Mouse (Mus musculus) heart, adult 8-10 months (tissue): ENCODE results near the gene Dcn. TPM values are rescaled to one million over a fixed set of nuclear protein-coding genes. Genes with fewer than 3 reads are reported as not detected.

ENCODE experiments used
- DNase-seq: peaks from one replicate; pipeline ENCODE4 v3.0.0; 2022; ENCODE audit warnings: low spot score
- total RNA-seq, 4 experiments: library from RNA; stranded (reverse); gene quantifications; 2 replicates each; pipeline ENCODE4 v1.2.4; 2022

Dcn gene
- total RNA-seq, result 100 to 1,000 TPM; 297 to 374 (median 343) TPM

DNA sequence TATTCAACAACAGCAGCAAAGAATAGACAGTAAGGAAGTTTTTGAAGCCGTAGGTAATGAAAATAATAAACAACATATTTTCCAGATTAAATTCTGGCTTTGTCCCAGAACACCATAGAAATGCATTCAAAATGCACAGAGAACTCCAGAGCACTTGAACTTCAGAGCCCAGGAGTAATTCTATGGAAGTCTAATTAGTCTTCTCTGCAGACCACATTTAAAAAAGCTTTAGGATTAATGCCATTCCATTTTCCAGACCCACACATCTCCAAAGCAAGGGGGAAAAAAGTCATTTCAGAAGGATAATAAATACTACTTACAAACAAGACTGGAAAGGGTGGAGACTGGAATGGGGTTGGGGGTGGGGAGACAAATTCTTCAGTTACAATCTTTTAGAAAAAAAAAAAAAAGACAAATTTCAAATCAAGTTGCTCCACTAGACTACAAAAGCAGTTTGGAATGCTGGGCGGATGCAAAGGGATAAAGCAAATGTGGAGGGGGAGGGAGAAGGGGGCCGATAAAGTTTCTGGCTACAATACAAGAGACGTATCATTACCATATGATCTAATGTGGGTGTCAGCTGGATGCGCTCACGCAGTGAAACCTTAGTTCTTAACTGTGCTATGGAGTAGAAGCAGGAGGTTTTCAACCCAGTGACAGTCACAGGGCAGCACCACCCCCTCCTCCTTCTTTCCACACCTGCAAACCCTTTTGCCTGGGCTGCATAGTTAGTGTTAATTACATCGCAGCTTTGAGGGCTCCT lies at the start of gene Dcn:
TSS of gene Dcn (plus strand) at position 606 of the 763 bp plus-strand sequence.
- peak; percentile 58 for DNase-seq

DNA sequence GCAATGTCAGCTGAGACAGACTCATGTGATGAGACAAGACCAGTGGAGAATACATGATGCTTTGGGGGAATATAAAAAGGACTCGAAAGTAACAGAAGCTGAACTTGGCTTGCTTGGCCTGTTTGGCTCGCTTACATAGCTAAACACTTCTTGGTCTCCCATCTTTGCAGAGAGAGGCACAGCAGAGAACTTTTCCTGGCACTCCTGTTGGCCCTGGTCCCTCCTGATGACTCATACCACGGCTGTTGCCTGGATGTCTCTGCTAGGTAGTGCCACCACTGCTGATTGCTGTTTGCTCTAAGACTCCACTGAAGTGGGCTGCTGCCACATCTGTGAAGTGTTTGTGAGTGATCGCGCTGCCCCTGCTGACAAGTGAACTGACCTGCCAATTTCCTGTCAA lies 42.7 kb upstream of the Dcn start:
- no peak for DNase-seq

DNA sequence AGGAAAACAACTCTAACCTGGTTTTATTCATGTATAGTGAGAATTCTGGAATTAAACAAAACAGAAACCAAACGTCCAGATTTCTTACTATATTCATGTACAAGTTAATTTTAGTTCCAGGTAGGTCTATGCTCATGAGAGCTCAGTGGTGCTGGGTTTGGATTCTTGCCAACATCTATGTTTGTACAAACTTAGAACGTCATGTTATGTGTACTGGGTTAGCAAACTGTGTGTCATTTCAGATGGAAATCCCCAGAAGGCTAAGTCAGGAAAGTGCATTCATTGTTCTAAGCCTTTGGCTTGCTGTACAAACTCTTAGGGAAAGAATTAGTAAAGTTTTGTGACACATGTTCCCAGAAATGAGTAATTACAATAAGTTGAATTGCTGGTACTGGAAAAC lies 37.1 kb upstream of the Dcn start:
- DNase-seq, result no peak

DNA sequence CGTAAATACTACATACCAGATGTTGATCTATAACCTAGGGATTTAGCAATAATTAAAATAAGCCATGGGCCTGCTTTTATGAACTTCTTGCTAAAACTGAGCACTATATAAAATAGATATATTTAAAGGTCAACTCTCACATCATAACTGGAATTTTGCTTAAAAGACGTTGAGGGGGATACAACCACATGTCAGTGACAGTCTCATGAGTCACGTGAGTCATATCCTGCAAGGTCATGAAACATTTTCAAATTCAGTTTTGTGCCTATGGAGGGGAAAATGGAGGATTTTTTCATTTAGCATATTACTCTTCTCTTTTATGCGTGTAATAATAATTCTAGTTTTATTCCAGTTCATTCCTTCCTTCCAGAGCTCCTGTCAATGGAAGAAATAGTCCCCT lies 32.9 kb upstream of the Dcn start:
- DNase-seq, result no peak

DNA sequence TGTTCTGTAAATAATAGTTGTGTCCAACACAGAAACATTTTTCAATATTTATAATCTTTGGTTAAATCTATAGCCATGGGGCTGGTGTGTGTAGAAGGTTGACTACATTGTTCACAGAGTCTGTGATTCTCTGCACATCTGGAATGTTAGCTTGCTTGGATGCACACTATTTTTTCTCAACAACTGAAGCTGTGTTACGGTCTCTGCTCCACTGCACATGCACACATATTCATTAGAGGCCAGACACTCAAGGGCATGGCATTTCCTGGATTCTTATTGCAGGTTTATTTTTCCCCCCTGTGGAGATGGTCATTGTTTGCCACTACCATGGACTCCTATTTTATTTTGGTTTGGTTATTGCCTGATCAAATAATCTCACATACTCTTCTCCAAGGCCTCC lies 26.5 kb upstream of the Dcn start:
- no peak for DNase-seq

DNA sequence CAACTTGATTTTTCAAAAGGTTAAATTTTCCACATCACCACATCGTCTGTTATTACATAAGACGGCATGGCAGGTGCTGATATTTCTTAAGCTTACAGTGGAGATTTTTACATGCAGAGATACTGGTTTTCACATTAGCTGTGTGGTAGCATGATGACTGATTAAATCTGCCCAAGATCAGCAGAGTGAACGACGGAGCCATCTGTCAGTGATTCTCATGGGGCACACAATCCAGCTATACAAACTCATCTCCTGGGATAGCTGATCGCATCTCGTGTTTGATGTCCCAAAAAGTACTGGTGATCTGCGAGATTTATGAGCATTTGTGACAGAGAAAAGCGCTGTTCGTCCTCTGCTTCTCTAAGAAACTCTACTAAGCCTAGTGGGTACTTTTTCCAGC lies 25.9 kb upstream of the Dcn start:
- DNase-seq, result no peak

DNA sequence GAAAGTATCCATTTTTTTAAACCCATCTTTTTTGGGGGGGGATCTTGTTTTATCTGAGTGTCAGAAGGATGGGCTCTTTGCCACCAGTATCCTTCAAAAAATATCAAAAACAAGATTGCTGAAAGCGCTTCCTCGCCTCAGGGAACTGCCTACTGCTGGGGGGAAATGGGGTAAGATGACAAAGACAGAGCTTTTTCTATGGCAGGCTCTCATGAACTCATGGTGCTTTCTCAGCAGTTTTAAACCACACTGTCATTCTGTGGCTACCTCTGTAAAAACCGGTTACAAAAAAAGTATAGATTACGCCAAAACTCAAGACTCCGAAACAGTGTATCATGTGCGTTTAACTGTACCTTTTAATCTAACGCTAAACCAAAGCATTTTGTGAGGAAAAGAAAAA lies 22.4 kb upstream of the Dcn start:
- DNase-seq, result no peak

DNA sequence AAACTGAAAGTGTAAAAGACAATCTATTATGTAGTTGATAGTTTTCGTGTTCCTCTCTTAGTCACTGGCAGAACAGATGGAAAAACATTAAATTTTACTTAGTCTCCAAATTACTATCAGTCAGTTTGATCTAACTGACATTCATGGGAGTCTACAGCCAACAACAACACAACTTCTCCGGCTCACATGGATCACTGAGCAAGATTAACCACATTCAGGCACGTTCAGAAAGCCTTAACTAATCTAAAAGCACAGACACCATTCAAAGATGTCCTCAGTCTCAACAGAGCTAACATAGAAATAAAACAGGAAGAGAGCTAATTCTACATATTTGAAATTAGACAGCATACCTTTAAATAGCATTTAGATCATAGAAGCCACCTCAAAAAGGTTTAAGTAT lies 12.6 kb upstream of the Dcn start:
- no peak for DNase-seq

DNA sequence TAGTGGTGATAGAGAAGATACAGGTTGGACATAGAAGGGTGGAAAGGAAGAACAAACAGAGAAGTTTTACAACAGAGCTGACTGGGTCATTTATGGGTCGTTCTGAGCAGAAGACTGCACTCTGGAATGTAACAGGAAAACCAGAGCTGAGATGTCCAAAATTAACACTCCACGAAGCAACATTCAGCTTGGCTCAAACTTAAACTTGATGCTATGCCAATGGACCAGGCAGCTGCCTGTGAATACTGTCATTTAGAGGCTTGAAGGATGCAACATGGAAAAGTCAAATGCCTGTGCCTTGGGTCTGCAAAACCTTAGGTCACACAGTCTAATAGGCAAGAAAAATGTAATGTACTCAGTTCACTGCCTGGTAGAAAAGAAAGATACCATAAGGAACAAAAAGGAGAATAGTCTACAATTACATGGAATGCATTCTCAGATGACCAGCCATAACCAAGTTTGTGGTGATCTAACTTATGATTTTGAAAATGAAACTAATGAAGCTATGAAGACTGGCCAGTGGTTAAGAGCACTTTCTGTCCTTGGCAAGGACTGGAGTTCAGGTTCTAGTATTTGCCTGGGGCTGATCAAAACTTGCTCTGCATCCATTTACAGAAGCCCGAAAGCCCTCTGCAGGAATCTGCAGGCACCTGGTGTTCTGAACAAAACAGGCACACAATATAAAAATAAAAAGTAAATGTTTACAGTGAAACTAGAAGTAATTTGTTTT lies 9.8 kb upstream of the Dcn start:
- DNase-seq, result peak; percentile 60

DNA sequence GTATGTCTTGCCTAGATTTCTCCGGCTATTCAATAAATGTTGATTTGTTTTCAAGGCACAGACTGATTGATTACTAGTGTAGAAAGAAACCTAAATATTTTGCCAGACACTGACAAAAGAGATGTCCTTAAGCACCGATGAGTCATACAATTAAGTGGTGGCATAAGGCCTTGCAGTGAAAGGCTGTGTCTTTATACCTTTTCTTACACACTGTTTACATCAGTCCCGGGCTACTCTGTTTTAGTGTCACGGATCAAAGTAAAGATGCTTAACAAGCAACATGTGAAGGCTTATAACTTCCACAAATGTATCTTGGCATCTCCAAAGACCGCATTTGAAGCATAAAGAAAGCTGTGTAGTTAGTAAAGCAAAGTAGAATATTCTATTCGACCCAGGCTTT lies 3.9 kb upstream of the Dcn start:
- DNase-seq, result no peak

DNA sequence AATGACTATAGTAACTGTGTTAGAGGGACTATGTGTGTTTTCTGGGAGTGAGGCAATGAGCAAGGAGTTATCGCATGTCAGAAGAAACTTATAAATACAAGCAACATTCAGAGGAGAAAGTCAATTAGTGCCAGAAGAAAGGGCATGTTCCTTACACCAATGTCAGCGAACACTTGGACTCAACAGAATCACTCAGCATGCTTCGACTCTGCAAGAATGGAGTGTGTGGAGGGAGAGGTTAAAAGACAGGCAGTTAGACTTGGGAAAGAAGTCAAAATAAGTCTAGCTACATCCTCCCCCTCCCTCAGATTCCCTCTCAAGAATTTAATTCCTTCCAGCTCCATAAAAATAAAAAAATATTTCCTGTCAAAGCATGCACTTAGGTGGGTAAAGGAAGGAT lies 1.1 kb upstream of the Dcn start:
- DNase-seq, result no peak

DNA sequence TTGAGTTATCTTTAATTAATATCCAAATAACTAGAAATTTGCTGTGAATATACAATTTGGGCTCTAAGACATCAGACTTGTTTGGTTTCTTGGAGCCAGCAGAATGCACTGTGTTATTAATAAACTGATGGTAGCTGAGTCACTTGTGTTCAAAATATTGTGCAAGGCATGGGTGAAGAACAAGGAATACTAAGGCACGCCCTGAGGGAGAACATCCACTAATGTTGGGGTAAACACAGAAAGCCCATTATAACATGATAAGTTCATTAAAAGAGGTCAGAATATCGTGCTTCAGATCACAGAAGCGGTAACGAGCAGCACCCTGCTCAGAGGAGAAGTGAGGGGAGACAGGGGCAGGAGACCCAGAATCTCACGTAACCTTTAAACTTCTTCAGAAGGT lies 2.7 kb downstream of the Dcn start:
- DNase-seq, result no peak

DNA sequence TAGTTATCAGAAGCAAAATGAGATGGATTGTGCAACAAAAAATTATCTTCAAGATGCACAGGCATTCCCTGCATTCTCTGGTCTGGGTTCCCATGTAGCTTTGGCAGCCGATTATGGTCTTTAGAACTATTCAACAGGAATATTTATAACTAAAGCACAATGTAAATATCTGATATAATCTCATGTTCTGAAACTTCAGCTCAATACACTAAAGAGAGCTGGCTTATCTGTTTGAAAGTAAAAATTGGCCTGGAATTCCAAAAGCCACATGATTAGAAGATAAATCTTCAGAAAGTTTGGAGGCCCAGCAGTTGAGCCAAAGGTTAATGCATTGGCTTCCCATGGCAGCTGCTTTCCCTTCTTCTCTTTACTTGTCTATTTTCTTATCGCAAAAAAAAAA lies 4.6 kb downstream of the Dcn start:
- DNase-seq, result no peak

DNA sequence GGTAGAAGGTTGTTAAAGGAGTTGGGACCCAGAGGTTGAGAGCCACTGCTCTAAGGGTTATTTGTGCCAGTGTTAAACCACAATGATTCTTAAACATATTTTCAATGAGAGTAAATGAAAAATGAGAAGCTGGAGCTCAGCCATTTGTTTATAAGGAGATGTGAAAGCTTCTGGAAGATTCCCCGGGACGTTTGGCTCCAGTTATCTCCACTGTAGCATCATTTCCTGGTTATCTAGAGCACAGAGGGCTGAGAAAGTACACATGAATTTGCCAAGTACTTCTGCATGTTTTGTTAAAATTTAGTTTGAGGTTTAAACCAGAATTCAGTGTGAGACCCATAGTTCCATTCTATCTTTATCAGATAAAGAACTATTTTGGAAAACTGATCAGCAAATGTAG lies 5.7 kb downstream of the Dcn start:
- no peak for DNase-seq

DNA sequence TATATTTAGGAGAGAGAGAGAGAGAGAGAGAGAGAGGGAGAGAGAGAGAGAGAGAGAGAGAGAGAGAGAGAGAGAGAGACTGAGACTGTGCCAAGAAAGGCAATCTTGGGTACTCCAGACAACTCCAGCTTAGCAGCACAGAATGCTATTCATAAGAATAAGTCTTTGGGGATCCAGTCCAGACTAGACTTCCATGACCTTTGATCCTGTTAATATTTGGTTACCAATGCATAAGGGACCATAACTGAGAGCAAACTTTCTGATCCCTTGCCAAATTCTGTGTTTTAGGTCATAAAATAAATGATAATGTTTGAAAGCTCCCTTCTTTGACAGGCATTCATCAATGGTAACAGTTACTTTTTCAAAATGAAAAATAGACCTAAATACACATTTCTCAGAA lies 6.7 kb downstream of the Dcn start:
- DNase-seq, result no peak

DNA sequence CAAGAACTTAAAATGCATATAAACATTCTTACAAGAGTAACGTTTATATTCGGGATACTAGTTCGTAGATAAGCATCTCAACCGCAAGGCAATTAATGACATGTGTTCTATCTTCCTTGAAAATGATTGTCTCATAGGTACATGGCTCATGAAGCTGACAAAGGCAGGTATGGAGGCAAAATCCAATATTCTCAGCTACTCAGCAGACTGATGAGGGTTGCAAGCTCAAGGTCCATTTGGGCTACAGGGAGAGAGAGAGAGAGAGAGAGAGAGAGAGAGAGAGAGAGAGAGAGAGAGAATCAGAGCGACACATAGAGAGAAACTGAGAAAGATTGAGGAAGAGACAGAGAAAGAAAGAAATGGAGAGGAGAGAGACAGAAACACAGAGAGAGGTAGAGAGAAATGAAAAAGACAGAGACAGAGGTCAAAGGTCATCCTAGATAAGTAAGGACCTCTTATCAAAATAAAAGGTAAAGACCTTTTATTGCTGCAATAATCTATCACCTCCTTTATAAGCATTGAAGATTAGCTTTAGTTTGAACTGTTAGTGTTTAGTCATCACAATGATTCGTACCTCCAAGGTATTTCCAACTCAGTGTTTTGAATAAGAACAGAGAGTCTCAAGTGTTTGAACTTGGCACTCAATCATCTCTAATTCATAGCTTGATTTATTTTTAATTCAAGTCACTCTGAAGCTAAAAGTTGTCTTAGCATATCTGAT lies 8.0 kb downstream of the Dcn start:
- DNase-seq, result no peak

DNA sequence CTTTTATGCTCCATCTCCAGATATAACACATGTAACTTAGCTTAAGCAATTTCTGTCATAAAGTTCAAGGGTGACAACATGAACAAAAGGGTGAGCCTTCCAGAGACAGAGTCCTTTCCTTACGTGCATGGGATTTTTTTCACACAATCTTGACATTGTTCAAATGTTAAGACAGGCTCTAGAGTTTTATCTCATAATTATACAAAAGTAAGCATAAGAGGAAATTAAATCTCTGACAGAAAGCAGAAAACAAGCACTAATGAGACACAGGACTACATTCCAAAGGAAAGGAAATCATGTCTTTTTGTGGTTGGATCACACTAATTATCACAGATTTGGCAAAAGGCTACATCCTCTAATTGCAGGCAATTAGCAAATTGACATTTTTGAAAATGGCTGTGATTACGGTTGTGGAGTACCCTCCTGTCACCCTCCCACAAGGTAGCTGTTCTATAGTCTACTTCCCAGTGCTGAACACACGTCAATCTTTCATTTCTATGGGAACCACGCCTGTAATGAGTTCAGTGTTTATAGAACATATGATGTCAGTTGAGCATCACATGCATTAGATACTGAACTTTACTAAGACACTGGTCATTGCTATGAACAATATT lies 13.1 kb downstream of the Dcn start:
- no peak for DNase-seq

DNA sequence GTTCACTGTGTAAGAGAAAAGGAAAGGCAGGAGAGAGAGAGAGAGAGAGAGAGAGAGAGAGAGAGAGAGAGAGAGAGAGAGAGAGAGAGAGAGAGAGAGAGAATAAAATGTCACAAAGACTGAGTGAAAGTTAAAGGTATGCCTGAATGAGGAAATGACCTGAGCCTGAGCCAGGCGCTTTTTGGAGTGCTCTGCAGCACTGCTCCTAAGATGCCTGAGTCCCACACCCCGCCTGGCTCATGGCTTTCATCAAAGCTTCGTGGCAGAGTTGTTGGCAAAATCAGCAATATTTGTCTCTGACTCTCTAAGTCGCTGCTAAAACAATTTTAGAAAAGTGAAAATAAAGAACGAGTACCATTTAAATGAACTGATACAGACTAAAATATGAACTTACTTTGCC lies 18.2 kb downstream of the Dcn start:
- no peak for DNase-seq

DNA sequence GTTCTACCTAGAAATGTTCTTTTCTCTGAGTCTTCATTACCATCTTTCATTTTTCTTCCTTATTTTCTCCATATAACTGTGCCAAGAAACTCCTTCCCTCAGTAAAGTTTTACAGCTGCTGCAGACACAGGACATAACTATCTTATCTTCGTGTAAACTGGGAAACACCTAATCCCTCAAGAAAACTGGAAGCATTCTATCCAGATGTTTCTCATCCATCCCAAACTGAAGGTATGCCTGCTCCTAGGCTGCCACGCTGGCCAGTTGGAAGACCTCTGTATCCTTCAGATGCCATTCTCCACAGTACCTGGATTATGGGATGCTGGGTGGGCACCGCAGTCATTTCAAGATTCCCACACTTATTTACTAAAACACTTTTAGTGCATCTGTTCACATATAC lies 44.0 kb downstream of the Dcn start:
- no peak for DNase-seq

DNA sequence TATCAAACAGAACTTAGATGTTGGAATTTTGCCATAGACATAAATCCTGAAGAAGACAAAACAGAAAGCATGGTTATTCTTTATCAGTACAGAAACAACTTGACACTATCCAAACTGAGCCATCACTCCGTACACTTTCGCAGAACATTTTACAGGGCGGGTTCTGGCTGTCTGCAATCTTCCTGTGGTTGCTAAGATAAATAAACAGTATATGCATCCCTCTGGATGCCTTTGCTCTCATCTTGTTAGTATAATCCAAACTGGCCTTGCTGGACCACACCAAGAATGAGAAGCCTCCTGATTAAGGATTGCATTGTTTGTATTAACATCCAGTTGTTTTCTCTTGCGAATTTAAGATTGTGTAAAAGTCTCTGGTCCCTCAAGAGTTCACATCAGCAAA lies 56.3 kb downstream of the Dcn start:
- DNase-seq, result no peak

DNA sequence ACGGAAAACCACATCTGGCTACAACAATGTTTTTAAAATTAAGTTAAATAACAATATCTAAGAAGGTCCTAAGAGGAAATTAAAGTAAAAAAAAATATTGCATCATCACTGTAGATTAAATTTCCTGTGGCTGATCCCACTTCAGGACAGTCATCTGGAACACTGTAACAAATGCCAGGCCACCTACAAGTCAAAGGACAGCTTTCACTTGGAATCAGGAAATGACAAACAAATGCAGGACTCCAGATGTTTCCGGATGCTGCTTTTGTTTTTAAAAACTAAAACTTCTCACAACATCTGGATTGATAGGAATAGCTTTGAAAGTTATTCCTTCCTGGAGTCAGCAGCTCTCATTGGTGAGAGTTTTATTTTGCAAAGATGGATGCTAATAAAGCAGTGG lies 57.5 kb downstream of the Dcn start:
- peak; percentile 54 for DNase-seq

DNA sequence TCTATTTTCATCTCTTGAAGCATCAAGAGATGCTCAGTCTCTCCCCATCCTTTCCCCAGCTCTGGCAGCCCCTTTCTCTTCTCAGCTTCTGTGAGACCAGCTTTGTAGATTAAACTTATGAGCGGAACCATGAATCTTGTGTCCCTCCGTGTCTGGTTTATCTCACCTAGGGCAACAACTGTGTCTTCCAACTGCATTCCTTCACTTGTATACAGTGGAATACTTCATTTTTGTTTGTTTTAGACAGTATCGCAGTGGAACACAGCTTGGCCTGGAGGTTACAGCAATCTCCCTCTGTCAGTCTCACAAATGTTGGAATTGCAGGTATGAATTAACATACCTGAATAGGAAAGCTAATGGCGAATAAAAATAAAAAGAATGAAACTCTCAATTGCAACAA lies 58.8 kb downstream of the Dcn start:
- no peak for DNase-seq
